Mouse (Mus musculus): ENCODE results near the gene Gm17660.

- TF ChIP-seq CTCF (IDR thresholded peaks at IDR 0.05; ENCODE audit: low read depth) (peak; percentile 75), EP300 (optimal IDR thresholded peaks at IDR 0.05) (no peak)
These were observed 8.7 kb downstream of the Gm17660 start for GRCm38 (mm10) chr5:104068751-104069150.
